Mouse (Mus musculus) kidney, adult 9 months (tissue): ENCODE results near the gene Ank2.

Experiments
- DNase-seq: peaks from one replicate; pipeline ENCODE4 v3.0.0; 2022

Ank2 gene

DNA sequence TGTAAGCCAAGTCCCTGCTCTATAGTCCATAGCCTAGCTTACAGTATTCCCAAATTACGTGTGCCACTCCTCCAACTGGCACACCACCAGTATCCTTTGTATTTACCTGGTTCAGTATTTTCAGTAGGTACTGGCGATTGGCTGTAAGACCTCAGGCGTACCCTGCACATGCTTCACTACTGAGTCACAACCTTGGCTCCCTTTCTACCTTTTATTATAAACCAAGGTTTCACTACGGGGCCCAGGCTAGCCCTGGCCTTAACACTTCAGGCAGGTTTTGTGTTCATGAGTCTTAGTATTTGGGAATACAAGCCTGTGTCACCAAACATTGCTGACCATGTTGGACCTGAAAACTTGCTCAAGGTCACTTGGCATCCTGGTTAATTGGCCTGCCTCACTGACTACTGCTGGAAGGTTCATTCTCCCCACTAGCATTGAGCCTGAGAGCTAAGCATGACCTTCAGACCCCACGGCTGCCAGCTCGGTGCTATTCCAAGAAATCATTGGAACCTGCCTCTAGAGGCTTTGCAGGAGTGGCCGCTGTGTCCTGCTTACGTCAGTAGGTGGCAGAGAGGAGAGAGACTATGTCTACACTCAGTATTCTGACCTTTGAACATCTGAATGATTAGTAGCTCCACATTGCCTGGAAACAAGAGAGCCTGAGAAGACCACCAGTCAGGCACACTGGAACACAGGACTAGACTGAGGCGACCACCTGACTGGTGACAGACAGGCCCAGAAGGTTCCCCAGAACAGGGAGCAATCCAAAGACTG, 494.1 kb downstream of the Ank2 start:
- DNase-seq: peak; percentile 68

- DNase-seq: no peak
Measured at GRCm38 (mm10) chr3:127003946-127004345, 495.2 kb downstream of the Ank2 start.

GRCm38 (mm10) chr3:126998742-126999112, 500.4 kb downstream of the Ank2 start:
- no peak for DNase-seq

- DNase-seq: no peak
Measured at GRCm38 (mm10) chr3:126998008-126998741, 501.0 kb downstream of the Ank2 start.

DNA sequence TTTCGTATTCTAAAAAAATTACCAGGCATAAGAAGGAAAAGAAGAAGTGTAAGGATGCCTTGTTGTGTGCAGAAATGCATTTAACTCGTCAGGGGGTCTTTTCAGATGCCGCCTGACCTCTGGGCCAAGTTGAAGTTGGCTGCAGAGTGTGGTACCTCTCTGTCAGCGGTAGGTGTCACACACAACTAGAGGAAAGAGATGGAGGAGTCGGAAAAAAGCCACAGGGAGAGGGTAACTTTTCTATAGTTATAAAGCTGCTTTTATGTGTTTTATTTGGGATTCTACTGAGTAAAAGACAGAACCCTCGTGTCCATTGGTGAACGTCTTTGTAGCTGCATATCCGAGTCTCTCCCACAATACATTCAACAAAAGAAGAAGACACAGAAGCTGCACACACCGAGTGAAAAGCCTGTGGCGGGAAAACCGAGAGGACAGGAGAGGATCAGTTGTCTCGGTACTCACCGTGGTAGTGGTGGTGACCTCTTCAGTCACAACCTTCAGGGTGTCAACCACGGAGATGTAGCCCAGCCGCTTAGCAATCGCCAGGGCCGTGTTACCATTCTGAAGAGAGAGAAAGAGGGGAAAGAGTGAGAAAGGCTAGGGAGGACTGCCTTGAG, 501.7 kb downstream of the Ank2 start:
- no peak for DNase-seq

- no peak for DNase-seq
Measured at GRCm38 (mm10) chr3:126996721-126997120, 502.4 kb downstream of the Ank2 start.

- peak; percentile 8 for DNase-seq
Measured at GRCm38 (mm10) chr3:126995970-126996369, 503.2 kb downstream of the Ank2 start.

GRCm38 (mm10) chr3:126994149-126994548, 505.0 kb downstream of the Ank2 start:
- no peak for DNase-seq

DNA sequence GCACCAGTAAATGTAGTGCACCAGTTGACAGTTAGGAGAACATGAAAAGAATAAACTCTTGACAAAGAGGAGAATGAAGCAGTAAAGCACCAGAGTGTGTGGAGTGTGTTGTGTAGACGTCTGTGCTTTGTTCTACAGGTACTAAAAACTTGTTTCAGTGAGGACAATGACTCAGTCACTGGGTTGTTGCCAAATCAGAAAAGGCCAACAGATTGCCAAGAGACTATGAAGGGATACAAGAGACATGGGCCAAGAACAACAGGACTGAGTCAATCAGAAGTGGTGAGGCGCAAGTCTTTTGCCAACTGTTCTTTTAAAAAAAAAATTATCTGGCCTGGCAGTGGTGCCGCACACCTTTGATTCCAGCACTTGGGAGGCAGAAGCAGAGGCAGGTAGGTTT, 509.2 kb downstream of the Ank2 start:
- no peak for DNase-seq

GRCm38 (mm10) chr3:126986687-126987086, 512.5 kb downstream of the Ank2 start:
- DNase-seq: no peak

- no peak for DNase-seq
Measured at GRCm38 (mm10) chr3:126982814-126983213, 516.3 kb downstream of the Ank2 start.

GRCm38 (mm10) chr3:126981163-126981562, 518.0 kb downstream of the Ank2 start:
- no peak for DNase-seq

DNA sequence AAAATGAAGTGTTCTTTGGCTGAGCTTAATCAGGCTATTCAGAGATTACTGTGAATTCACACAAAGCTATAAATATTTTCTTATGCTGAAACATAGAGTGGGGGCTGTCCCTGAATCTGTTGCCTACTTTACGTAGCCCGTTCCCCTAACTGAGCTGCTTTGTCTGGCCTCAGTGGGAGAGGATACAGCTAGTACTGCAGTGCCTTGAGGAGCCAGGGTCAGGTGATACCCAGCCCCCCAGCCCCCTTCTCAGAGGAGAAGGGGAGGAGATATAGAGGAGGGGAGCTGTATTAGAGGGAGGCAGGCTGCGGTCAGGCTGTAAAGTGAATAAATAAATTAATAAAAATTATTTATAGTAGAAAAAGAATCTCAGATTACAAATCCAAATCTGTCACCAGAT, 519.5 kb downstream of the Ank2 start:
- DNase-seq: no peak

DNA sequence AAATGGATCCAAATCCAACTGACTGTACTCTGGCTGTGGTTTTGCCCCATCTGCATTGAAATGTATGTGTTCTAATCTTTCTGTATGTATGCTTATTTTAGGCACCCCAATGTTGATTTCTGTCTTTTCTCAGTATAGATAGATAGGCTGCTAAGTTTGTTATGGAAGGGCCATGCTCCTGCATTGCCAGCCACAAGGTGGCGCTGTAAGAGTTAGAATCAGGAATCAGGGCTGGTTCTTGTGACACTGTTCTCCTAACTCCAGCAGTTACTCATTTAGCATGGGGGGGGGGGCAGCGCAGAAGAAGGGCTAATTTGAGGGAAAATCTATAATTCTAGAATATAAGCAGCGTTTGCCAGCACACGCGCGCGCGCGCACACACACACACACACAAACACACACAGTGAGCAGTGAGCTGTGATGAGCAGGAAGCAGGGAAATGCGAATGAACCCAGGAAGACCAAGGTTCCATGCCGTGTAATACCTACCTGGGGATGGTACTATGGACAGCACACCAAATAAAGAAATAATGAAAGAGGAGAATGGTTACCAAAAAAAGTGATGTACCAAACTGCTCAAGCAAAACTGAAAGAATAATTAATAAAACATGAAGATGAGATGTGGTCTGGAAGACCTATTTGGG, 520.3 kb downstream of the Ank2 start:
- DNase-seq: peak; percentile 61

- DNase-seq: no peak
Measured at GRCm38 (mm10) chr3:126977399-126977798, 521.8 kb downstream of the Ank2 start.

DNA sequence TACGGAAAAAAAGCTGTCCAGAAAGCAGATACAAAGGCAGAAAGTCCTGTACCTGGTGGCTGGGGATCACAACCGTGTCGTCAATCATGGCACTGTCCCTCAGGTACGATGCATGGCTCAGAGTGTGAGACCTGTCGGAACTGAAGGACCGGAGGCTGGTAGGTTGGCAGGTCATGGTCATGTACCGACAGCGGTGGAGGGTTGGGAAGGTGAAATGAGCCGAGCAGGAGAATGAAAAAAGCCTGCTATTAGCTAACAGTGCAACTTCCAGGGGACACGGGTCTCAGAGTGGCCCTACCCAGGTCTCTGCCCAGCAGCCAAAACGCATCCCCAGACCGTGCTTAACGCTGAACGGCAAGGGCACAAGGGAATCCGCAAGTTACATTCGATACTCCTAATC, 522.4 kb downstream of the Ank2 start:
- DNase-seq: no peak

DNA sequence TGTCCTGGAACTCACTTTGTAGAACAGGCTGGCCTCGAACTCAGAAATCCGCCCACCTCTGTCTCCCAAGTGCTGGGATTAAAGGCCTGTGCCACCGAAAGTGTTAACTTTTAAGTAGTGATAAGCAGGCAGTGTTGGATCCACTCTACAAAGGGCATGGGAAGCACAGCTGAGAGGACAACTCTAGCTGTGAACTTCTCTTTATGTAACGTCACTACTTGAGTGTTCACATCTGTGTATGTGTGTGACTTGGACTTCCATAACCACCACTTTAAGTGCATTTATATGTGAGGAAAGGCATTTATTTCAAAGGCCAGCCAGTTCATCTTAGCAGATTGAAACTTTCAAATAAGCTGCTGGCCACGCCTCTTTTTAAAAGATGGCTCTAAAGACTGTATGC, 523.7 kb downstream of the Ank2 start:
- no peak for DNase-seq

DNA sequence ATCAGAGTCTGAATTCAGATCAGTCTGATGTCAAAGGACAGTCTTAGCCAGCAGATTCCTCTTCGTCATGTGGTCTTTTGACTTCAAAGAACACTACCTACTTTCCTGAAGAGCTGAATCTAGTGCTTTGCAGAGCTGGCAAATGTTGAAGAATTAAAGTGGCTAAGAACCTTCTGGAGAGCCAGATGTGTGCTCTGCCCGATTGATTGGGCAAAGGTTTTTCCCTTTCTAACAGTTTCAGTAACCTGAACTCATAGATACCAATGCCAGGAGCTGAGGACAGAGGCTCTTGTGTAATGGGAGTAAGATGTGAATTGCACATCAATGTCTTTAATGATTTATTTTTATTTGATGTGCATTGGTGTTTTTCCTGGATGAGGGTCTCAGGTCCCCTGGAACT, 525.6 kb downstream of the Ank2 start:
- no peak for DNase-seq

- DNase-seq: no peak
Measured at GRCm38 (mm10) chr3:126971531-126971930, 527.6 kb downstream of the Ank2 start.

DNA sequence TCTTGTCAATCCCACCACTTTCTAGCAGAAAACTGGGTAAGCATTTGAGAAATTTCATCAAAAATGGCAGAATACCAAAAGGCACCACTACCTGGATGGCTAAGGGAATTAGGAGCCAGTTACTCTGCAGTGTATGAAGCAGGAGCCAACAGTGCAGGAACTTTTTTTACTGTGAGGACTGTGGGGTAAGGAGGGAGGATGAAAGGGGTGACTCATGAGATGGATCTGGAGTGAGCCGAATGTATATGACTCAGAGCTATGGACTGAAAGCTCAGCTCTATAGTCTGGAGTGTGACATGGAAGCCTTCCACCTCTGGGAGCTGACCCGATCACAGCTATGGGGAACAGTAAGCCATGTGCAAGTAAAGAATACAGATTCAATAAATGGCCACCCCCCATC, 530.4 kb downstream of the Ank2 start:
- DNase-seq: no peak

DNA sequence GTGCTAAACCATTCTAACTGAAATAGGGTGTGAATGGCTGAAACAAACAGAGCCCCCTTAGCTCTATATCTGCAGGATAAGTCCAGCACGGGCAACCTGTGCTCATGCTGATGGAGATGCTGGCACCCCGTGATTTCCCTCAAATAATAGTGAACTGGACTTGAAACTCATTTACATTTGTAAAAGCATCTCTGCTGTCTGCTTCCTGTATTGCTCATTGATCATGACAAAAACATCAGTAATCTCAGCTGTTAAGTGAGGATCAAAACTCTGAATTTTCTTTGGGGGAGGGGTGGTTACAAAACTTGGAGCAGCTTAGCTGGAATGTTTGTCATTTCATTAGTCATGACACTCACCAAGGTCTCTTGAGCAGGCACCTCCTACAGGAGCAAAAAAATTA, 533.4 kb downstream of the Ank2 start:
- no peak for DNase-seq

GRCm38 (mm10) chr3:126962326-126962725, 536.8 kb downstream of the Ank2 start:
- DNase-seq: no peak

DNA sequence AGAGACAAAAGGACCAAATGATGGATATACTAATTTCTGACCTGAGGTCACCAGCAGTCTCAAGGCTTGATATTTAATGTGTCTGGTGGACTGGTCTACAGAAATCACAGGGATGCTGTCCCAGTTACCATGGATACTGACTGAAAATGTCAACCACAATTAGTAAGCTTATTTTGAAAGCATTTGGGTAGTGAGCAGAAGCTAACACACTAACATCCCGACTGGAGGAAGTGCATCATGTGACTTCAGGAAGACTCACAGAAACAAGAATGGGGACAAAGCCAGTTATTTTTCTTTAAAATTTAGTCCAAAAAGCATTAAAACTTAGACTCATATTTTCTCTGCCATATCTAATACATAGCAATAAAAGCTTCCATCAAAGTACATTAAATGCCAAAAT, 546.5 kb downstream of the Ank2 start:
- no peak for DNase-seq

DNA sequence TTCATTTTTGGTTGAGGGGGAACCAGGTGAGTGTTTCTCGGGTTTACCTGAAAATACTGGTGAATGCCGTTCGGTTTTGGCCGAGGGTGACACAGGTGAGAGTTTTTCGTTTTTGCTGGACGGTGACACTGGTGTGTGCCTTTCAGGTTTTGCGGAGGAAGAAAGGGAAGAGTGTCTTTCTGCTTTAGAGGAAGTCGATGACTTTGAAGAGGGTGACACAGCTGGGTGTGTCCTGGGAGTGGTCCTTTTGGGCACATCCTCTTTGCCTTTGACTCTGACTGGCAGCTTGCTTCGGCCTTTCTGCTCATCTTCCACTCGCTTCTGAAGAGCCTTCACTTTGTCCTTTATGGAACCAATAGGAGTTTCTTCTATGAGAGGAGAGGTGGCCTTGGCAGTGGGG, 552.6 kb downstream of the Ank2 start:
- DNase-seq: no peak
